Mouse (Mus musculus) kidney, postnatal 0 days (tissue): ENCODE measurements at regions not wholly inside any gene's neighbourhood (a gene's known extent, or its start where the extent isn't known, plus 50 kb on each side); places are given as distances from the start of the nearest gene placed in this dataset.

ENCODE experiments used
- ATAC-seq: fragments of 200-750 bp; cut with Nextera tagmentation; replicated peaks from 2 replicates; pipeline ENCODE4 v1.8.0; 2017; ENCODE audit warnings: low read depth, moderate number of reproducible peaks, moderate TSS enrichment, moderate library complexity; ENCODE audit not compliant: low FRiP score
- DNase-seq: peaks from one replicate; pipeline ENCODE4 v3.0.0-alpha.2; 2016; ENCODE audit warnings: low spot score
- H3K27ac ChIP-seq: fragments of 300-500 bp; sonication (generic); 2 replicates; pipeline ENCODE4 v1.5.1; 2014; ENCODE audit warnings: mild to moderate bottlenecking
- H3K27me3 ChIP-seq: fragments of 300-500 bp; sonication (generic); 2 replicates; pipeline ENCODE4 v1.6.1; 2014; ENCODE audit warnings: low read length, mixed read lengths; ENCODE audit not compliant: insufficient read depth
- H3K36me3 ChIP-seq: fragments of 300-500 bp; sonication (generic); 2 replicates; pipeline ENCODE4 v1.6.1; 2014; ENCODE audit warnings: low read length, mixed read lengths; ENCODE audit not compliant: insufficient read depth
- H3K4me1 ChIP-seq: fragments of 300-500 bp; sonication (generic); replicated peaks from 2 replicates; pipeline ENCODE4 v1.6.1; 2014; ENCODE audit warnings: antibody characterized with exemption, low read length, mixed read lengths; ENCODE audit not compliant: insufficient read depth
- H3K4me2 ChIP-seq: fragments of 300-500 bp; sonication (generic); 2 replicates; pipeline ENCODE4 v1.6.1; 2014; ENCODE audit warnings: mild to moderate bottlenecking, low read length, moderate library complexity, mixed read lengths
- H3K4me3 ChIP-seq: fragments of 300-500 bp; sonication (generic); replicated peaks from 2 replicates; pipeline ENCODE4 v1.5.1; 2014; ENCODE audit warnings: low read depth, low read length
- H3K9ac ChIP-seq: fragments of 300-500 bp; sonication (generic); 2 replicates; pipeline ENCODE4 v1.6.1; 2014; ENCODE audit warnings: low read depth, low read length
- H3K9me3 ChIP-seq: fragments of 300-500 bp; sonication (generic); replicated peaks from 2 replicates; pipeline ENCODE4 v1.6.1; 2016; ENCODE audit warnings: low read length, inconsistent platforms, mixed read lengths
- CTCF ChIP-seq: IDR thresholded peaks from 2 replicates; pipeline ENCODE4 v1.5.1; 2016; ENCODE audit warnings: antibody characterized with exemption, low read depth, mild to moderate bottlenecking, moderate library complexity
- WGBS: fragments of 180-500 bp; shearing (Covaris S2); extraction: QIAGEN DNeasy Blood & Tissue Kit; methylation state at CpG from one replicate; pipeline ENCODE4 v1.1.7; 2014; 5-methylcytosine and 5-hydroxymethylcytosine counted together

DNA sequence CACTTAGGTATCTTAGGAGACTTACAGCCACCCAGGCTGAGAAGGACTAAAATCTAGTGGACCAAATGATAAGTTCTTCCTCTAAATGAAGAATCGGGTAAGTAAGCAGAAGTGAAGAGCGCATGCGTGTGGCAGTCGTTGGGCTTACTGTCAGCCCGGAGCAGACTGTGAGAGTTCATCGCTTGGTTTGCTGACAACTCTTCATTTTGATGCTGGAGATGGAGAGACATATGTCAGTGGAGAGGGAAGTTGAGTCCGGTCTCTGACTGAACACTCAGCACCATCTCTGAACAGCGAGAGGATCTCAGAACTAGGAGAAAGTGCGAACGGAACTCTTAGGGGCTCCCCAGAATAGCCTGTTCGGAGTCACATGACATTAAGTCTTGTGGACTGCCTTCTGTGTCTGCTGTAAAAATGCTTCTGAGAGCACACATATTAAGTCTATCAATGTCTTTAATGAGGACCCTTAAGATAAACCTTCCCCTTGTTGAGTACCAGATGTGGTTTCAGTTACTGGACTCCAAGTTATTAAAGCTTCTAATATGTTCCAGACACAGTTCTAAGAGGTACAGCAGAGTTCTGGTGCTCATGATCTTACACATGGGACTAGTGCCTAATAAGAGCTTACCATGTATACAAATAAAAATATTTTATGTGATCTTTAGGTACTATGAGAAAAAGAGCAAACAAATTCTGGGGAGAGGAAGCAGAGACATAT lies 108.7 kb upstream of the Teddm2 start:
- H3K9ac ChIP-seq = no peak overlapping the region
- DNase-seq (no peak), ATAC-seq (no peak)
- H3K4me1 ChIP-seq = no peaks in the 10 kb centered on the region
- no peak overlapping the region for H3K4me2 ChIP-seq
- H3K9me3 ChIP-seq = no peaks in the 10 kb centered on the region
- no peak overlapping the region for H3K4me3 ChIP-seq
- no peaks in the 10 kb centered on the region for H3K36me3 ChIP-seq
- no peaks in the 10 kb centered on the region for H3K27me3 ChIP-seq
- no peak overlapping the region for H3K27ac ChIP-seq
- no peak for TF ChIP-seq CTCF
- WGBS = 90% methylated on average over 11 of the region's 11 CpGs

- H3K9me3 ChIP-seq = no peaks in the 10 kb centered on the region
- H3K36me3 ChIP-seq = no peaks in the 10 kb centered on the region
- H3K4me1 ChIP-seq = no peaks in the 10 kb centered on the region
- H3K27me3 ChIP-seq = no peaks in the 10 kb centered on the region
- no peak overlapping the region for H3K4me2 ChIP-seq
- no peak for TF ChIP-seq CTCF
- ATAC-seq (no peak), DNase-seq (no peak)
- H3K9ac ChIP-seq = no peak overlapping the region
- WGBS = 82% methylated on average over 4 of the region's 4 CpGs
- H3K4me3 ChIP-seq = no peak overlapping the region
- H3K27ac ChIP-seq = no peak overlapping the region
Observed at GRCm38 (mm10) chr1:154010681-154011080, 110.7 kb upstream of the Teddm2 start.

DNA sequence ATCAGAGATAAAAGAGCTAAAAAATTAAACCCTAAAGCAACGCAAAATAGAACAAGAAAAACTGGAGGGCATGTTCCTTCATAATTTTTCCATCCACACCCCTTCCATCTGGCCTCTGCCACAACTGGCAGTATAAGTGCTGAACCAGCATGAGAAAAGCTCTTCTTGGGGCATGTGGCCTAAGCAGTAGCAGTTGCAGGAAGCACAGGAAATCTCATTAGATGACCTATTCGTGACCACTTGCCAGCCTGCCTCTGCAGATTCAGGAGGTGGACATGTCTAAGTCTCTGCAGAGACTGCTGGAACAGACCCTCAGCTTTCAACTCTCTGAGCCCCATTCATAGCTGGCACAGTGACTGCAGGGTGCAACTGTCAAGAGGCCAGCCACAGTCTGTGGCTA lies 116.5 kb upstream of the Teddm2 start:
- H3K4me3 ChIP-seq = no peak overlapping the region
- ATAC-seq = no peak
- no peak overlapping the region for H3K27ac ChIP-seq
- no peak for DNase-seq
- H3K4me1 ChIP-seq = no peaks in the 10 kb centered on the region
- H3K9ac ChIP-seq = no peak overlapping the region
- no peak for TF ChIP-seq CTCF
- 64% methylated on average over 2 of the region's 2 CpGs for WGBS
- no peak overlapping the region for H3K4me2 ChIP-seq
- no peaks in the 10 kb centered on the region for H3K27me3 ChIP-seq
- H3K36me3 ChIP-seq = no peaks in the 10 kb centered on the region
- H3K9me3 ChIP-seq = no peaks in the 10 kb centered on the region

GRCm38 (mm10) chr1:154018241-154018640 lies 118.2 kb upstream of the Teddm2 start:
- ATAC-seq = no peak
- H3K4me2 ChIP-seq = no peak overlapping the region
- 79% methylated on average over 6 of the region's 6 CpGs for WGBS

DNA sequence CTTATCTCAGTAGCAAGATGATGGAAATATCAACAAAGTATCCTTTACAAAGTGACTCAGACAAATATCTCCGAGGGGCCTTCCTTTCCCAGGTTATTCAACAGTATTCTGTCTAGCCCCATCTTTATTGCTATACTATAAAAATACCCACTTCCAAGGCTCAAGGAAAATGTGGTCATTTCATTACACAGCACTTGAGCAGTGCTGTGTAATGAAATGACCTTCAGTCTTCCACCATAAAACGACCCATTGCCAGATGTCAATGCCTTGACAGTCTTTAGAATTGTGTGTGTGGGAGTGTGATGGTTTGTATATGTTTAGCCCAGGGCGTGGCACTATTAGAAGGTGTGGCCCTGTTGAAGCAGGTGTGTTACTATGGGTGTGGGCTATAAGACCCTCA lies 124.3 kb upstream of the Teddm2 start:
- Histone ChIP-seq H3K4me3 (no peak overlapping the region), H3K27me3 (no peaks in the 10 kb centered on the region), H3K9me3 (no peaks in the 10 kb centered on the region), H3K4me2 (no peak overlapping the region), H3K36me3 (no peaks in the 10 kb centered on the region), H3K4me1 (no peaks in the 10 kb centered on the region), H3K27ac (no peak overlapping the region), H3K9ac (no peak overlapping the region)
- 72% methylated on average over 3 of the region's 3 CpGs for WGBS
- no peak for TF ChIP-seq CTCF
- no peak for ATAC-seq
- DNase-seq = no peak

More at GRCm38 (mm10) chr1:154018241-154018640, 118.2 kb upstream of the Teddm2 start:
- Histone ChIP-seq H3K27me3 (no peaks in the 10 kb centered on the region), H3K9ac (no peak overlapping the region), H3K36me3 (no peaks in the 10 kb centered on the region), H3K9me3 (no peaks in the 10 kb centered on the region), H3K4me1 (no peaks in the 10 kb centered on the region), H3K27ac (no peak overlapping the region), H3K4me3 (no peak overlapping the region)
- TF ChIP-seq CTCF = no peak
- DNase-seq = no peak

DNA sequence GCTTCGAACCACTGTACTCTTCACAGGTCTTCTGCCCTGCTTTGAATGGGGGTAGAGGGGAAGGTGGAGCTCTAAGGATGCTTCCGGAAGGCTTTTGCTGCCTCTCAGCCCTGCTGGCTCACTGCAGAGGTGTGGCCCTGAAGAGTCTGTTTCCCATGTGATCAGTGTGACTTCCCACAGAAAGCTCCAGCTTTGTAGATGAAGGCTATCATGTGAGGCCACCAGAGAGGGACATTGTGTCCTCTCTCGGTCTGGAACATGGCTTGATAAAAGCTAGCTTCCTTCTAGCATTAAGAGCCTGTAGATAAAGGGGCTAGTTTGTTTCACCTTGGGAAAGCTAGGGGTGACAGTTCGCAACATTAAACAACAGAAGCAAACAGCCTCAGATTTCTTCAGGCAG lies 127.3 kb upstream of the Teddm2 start:
- Histone ChIP-seq H3K27ac (no peak overlapping the region), H3K36me3 (no peaks in the 10 kb centered on the region), H3K4me1 (no peaks in the 10 kb centered on the region), H3K9me3 (no peaks in the 10 kb centered on the region), H3K27me3 (no peaks in the 10 kb centered on the region), H3K4me2 (no peak overlapping the region), H3K4me3 (no peak overlapping the region), H3K9ac (no peak overlapping the region)
- DNase-seq = no peak
- 91% methylated on average over 4 of the region's 4 CpGs for WGBS
- no peak for ATAC-seq
- no peak for TF ChIP-seq CTCF

- H3K4me1 ChIP-seq = no peaks in the 10 kb centered on the region
- 60% methylated on average over 3 of the region's 3 CpGs for WGBS
- TF ChIP-seq CTCF = no peak
- no peak overlapping the region for H3K4me3 ChIP-seq
- no peak overlapping the region for H3K27ac ChIP-seq
- H3K9me3 ChIP-seq = no peaks in the 10 kb centered on the region
- no peak overlapping the region for H3K4me2 ChIP-seq
- DNase-seq = no peak
- H3K9ac ChIP-seq = no peak overlapping the region
- H3K27me3 ChIP-seq = no peaks in the 10 kb centered on the region
- H3K36me3 ChIP-seq = no peaks in the 10 kb centered on the region
- no peak for ATAC-seq
Observed at GRCm38 (mm10) chr1:154029826-154030225, 129.8 kb upstream of the Teddm2 start.
